Mouse (Mus musculus) gastrocnemius, adult 18-20 months (tissue): ENCODE data around the gene Dpp6. TPM values are rescaled to one million over a fixed set of nuclear protein-coding genes. Genes with fewer than 3 reads are reported as not detected.

Experiments
- DNase-seq: peaks from one replicate; pipeline ENCODE4 v3.0.0; 2021; ENCODE audit warnings: low spot score
- total RNA-seq, 2 experiments: library from RNA; stranded (reverse); gene quantifications; 2 replicates each; pipeline ENCODE4 v1.2.3; 2021

Dpp6 gene
- total RNA-seq, 2 experiments from 2014 or later: 0.57 to 0.59 TPM

DNA sequence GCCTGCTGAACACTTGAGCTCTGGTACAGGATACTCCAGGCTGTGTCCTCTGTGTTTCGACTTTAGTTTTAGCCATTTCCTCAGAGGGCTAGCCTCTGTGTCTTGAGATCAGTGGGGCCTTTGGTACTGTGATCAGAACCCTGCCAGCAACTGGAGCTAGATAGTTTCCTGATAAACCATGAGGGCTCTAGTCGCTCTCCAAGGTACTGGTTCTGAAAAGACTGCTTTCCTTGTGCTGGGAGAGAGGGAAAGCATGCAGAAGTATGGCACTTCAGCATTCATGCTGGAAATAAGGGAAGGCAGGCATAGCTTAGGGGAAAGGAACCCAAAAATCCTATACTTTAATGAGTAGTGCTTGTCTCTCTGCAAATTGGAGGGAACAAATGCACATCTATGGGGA lies 548.9 kb downstream of the Dpp6 start:
- DNase-seq: no peak

DNA sequence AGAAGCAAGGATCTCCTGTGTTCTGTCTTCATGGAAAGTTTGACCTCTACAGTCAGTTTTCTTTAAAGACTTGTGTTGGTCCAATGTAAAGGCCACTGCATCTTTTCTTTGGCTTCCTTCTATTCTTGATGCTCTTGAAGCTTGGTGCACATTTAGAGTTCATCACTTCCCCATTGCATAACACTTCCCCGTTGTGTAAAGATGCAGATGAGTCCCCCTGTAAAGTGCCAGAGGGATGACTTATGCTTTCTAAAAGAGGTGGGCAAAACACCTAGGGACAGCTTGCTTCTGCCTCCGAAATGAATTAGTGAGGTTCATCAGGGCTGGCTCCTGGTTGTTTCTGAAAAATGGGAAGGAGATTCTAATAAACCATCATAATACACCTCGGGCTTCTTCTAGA lies 553.8 kb downstream of the Dpp6 start:
- DNase-seq: no peak

DNA sequence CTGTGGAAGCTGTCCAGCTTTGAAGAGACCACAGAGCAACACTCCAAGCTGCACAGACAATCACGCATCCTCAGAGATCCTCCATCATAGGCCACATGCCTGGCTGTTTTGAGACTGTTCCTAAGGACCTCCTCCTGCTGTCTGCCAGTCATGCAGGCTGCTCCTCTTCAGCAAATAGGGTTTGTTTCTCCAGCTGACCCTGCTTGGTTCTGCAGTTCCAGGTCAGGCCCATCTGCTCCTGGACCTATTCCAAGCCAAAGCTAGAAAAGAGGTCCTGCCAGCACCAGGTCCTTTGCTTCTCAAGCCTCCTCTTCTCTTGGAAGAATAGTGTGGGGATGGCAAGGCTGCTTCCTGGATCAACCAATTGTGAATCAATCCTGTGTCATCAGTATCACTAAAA lies 556.9 kb downstream of the Dpp6 start:
- no peak for DNase-seq

- no peak for DNase-seq
Measured at GRCm38 (mm10) chr5:27375841-27376240, 558.8 kb downstream of the Dpp6 start.

- no peak for DNase-seq
Measured at GRCm38 (mm10) chr5:27380656-27381385, 563.8 kb downstream of the Dpp6 start.

DNA sequence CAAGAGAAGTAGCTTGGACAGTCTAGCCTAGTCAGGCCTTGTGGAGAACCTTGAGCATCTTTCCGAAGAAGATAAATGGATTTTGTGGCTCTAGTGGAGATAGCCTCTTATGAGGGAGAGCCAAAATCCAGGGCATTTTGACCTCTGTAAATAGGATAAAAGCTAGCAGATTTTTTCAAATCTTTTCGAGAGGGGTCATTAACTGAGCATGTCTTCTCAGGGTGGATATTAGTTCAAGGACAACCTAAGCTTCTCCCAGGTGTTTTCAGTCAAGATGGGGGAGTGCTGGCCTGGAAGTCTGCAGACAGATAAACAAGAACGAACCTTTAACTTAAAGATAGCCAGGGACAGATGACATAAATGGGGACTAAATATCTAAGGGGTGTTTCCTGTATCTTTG lies 581.4 kb downstream of the Dpp6 start:
- DNase-seq: no peak

DNA sequence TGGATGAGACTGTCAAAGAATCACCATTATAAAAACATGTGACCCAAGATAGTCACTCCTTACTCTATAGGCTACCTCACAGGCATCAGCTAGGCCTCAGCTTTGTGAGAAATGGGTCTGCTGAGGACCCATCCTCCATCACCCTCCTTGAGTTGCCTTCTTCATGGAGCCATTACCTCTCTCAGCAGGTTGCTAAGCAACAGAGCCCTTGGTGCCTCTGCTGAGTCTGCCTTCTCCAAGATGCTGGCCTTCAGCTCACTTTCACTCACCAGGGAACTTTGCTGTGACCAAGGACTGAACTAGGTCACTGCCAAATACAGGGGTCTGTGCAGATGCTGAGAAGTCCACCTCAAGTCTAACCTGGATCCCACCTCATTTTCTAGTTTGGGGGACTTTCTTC lies 582.1 kb downstream of the Dpp6 start:
- no peak for DNase-seq

- DNase-seq: no peak
Measured at GRCm38 (mm10) chr5:27402616-27403015, 585.6 kb downstream of the Dpp6 start.

DNA sequence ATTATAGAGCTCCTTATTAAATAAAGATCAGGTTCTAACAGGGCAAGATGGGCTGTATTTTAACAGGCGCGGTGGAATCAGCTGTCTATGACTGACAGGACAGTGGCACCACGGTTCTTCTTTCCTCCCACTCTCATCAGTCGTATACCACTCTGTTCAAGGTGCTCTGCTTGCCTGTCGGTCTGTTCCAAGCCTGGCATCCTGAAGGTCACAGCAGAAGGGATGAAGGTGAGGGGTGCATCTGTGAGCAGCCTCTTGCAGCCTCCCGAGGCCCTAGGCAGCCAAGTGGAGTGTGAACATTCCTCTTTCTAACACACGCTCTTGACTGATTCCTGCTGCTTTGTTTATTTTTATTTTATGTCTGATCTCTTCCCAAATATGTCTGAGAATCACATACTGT lies 591.9 kb downstream of the Dpp6 start:
- no peak for DNase-seq

- DNase-seq: no peak
Measured at GRCm38 (mm10) chr5:27413023-27413422, 596.0 kb downstream of the Dpp6 start.

- DNase-seq: no peak
Measured at GRCm38 (mm10) chr5:27415518-27415917, 598.5 kb downstream of the Dpp6 start.

DNA sequence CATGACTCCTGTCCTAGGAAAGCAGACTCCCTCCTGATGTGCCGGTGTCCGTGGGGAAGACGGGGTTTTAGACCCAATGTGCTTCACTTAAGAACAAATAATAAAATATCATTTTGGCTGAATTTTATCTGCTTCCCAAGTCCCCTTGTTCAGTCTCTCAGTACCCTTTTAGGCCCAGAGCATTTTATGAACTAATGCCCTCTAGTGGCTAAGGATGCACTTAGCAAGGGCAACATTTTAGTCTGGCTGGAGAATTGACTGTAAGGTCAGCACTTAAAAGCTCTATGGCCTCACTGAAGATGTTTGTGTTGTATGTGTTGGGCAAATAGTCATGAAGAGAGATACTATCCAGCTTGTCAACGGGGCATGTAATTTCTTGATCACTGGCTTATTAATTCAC lies 599.6 kb downstream of the Dpp6 start:
- DNase-seq: peak; percentile 3

DNA sequence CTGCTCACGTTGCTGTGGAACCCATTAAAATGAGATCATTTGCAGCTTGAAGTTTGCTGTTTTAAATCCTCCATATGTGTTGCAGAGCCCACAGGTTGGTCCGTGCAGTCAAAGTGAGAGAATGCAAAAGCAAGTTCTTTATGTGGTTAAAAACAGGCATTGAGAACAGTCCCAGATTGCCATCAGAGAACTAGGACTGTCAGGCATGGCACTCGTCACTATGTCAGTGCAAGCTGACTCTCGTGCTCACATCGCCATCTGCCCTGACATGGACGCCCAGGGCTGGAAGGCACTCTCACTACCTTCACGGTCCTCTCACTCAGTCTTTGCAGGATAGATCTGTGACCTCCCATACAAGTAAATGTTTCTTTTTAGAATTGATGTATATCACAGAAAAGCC lies 600.4 kb downstream of the Dpp6 start:
- no peak for DNase-seq

- DNase-seq: no peak
Measured at GRCm38 (mm10) chr5:27418856-27419255, 601.9 kb downstream of the Dpp6 start.

- no peak for DNase-seq
Measured at GRCm38 (mm10) chr5:27421090-27421635, 604.2 kb downstream of the Dpp6 start.

DNA sequence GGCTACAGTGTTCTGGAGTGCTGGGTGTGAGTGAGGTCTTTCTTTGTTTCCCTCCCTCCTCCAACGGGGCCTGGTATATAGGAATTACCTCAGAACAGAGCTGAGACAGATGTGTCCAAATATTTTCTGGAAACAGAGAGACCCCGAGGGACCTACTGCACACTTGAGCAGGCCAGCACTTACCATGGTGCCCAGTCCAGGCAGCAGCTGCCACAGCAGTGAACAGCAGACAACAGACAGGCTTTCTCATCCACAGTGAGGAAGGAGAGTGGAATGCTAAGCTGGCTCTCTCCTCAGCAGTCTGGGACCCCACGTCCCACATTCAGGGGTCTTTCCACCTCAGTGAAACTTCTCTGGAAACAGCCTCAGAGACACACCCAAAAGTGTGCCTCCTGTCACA lies 606.8 kb downstream of the Dpp6 start:
- DNase-seq: no peak

DNA sequence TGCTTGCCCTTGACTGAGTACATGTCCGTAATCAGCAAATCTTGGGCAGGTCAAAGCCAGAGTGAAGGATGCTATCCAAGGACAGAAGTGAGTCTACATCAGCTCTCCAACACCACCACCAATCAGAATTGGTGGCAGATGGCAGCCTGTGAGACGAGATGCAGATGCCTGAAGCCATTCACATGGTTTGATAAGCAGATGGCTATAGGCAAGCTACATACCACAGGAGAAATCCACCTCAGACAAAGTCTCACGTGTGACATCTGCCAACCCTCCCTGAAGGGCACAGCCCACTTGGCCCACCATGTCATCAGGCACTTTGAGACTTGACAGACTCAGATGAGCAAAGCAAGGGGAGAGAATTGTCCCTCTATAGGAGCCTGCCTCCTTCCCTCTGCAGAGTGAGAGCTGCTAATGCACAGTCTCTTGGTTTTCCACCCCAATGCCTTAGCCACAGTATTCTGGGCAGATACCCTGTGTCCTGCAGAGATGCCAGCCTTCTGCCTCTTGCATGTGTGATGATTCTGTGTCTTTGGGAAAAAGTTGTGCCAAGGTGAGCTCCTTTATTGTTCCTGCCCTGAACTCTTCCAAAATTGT lies 607.6 kb downstream of the Dpp6 start:
- DNase-seq: no peak

DNA sequence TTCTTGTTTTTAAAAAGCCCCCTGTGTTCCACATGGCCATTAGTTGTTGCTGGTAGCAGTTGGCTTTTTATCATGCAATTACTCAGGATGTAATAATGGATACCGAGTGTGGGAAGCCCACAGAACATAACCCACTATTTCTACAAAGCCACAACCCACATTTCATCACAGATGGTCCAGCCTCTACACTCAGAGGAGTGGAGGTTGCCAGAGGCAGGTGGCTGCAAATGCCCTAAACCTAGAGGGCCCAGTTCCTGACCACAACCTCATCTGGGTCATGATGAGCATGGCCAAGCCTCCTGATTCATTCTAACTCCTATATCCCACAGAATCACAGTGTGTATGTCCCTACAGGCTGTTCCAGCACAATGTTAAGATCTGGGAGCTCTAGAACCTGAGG lies 609.2 kb downstream of the Dpp6 start:
- no peak for DNase-seq

GRCm38 (mm10) chr5:27433584-27433983 lies 616.6 kb downstream of the Dpp6 start:
- DNase-seq: no peak

- no peak for DNase-seq
Measured at GRCm38 (mm10) chr5:27453201-27453845, 636.3 kb downstream of the Dpp6 start.

GRCm38 (mm10) chr5:27454386-27454785 lies 637.4 kb downstream of the Dpp6 start:
- no peak for DNase-seq

DNA sequence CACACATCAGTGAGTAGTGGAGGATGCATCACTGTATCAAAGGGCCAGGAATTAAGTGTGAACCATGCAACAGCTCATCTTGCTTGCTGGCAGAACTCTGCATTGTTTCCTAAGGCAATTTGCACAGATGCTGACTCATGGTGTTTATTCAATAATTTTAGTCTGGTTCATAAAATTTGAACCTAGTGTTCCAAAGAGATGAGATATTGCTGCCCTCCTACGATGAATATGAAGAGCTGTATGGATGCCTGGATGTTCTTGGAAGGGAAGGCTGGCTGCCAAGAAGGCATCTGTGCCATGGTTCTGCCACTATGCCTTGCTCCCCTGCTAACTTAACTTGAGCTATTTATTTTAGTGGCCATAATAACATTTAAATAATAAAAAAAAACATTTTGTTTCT lies 640.0 kb downstream of the Dpp6 start:
- no peak for DNase-seq

- no peak for DNase-seq
Measured at GRCm38 (mm10) chr5:27457686-27458085, 640.7 kb downstream of the Dpp6 start.
